Mouse (Mus musculus): ENCODE results near the gene RPS10-NUDT3. TPM values are rescaled to one million over a fixed set of nuclear protein-coding genes. Genes with fewer than 3 reads are reported as not detected.

Gene RPS10-NUDT3
- polyA plus RNA-seq, 1 experiment from 2014 or later, result not detected

GRCm38 (mm10) chr17:27555512-27556172, 79.4 kb downstream of the RPS10-NUDT3 start:
- Histone ChIP-seq H3K27me3 (ENCODE audit: control insufficient read depth, insufficient read depth, low read depth, low read length) (peaks cover 9% of the 10 kb centered on the region), H3K4me1 (ENCODE audit: control insufficient read depth, insufficient read depth, low read length) (peaks cover 31% of the 10 kb centered on the region), H3K9ac (ENCODE audit: low read depth, low read length) (peak overlapping the region; percentile 94; the same call in 1 of the 2 replicates), H3K9me3 (replicated peaks; ENCODE audit: control insufficient read depth, low read length, poor library complexity, severe bottlenecking) (no peaks in the 10 kb centered on the region), H3K27ac (ENCODE audit: low read length) (no peak overlapping the region; the same call in 1 of the 2 replicates), H3K4me2 (ENCODE audit: low read length) (peak overlapping the region; percentile 76), H3K36me3 (ENCODE audit: control insufficient read depth, insufficient read depth, low read length) (no peaks in the 10 kb centered on the region), H3K4me3 (ENCODE audit: low read depth, low read length) (peak overlapping the region; percentile 88)
- ATAC-seq, result 0 out of 2 replicates have a peak, but pooled peaks have one; percentile 18
- WGBS, result under 1% methylated on average over 54 of the region's 55 CpGs

- no peak for ATAC-seq
- H3K4me1 ChIP-seq (ENCODE audit: control insufficient read depth, insufficient read depth, low read length), result peaks cover 31% of the 10 kb centered on the region
- peaks cover 9% of the 10 kb centered on the region for H3K27me3 ChIP-seq (ENCODE audit: control insufficient read depth, insufficient read depth, low read depth, low read length)
- H3K9me3 ChIP-seq (replicated peaks; ENCODE audit: control insufficient read depth, low read length, poor library complexity, severe bottlenecking), result no peaks in the 10 kb centered on the region
- peak overlapping the region; percentile 76 for H3K4me2 ChIP-seq (ENCODE audit: low read length)
- H3K4me3 ChIP-seq (ENCODE audit: low read depth, low read length), result peak overlapping the region; percentile 88; the same call in 1 of the 2 replicates
- no peaks in the 10 kb centered on the region for H3K36me3 ChIP-seq (ENCODE audit: control insufficient read depth, insufficient read depth, low read length)
- H3K9ac ChIP-seq (ENCODE audit: low read depth, low read length), result 0 out of 2 replicates have a peak overlapping the region, but pooled peaks have one; percentile 20
- no peak overlapping the region for H3K27ac ChIP-seq (ENCODE audit: low read length)
- WGBS, result 2% methylated on average over 34 of the region's 39 CpGs
These were observed 79.9 kb downstream of the RPS10-NUDT3 start for GRCm38 (mm10) chr17:27555075-27555511.

- Histone ChIP-seq H3K36me3 (ENCODE audit: control insufficient read depth, insufficient read depth, low read length) (no peaks in the 10 kb centered on the region), H3K27ac (ENCODE audit: low read length) (no peak overlapping the region), H3K9me3 (replicated peaks; ENCODE audit: control insufficient read depth, low read length, poor library complexity, severe bottlenecking) (no peaks in the 10 kb centered on the region), H3K4me3 (ENCODE audit: low read depth, low read length) (no peak overlapping the region), H3K4me2 (ENCODE audit: low read length) (no peak overlapping the region; the same call in 1 of the 2 replicates), H3K4me1 (ENCODE audit: control insufficient read depth, insufficient read depth, low read length) (peaks cover 29% of the 10 kb centered on the region), H3K27me3 (ENCODE audit: control insufficient read depth, insufficient read depth, low read depth, low read length) (peaks cover 9% of the 10 kb centered on the region), H3K9ac (ENCODE audit: low read depth, low read length) (no peak overlapping the region)
- 45% methylated on average over 20 of the region's 20 CpGs for WGBS
- ATAC-seq, result no peak
These were observed 80.7 kb downstream of the RPS10-NUDT3 start for GRCm38 (mm10) chr17:27554062-27554960.

- ATAC-seq, result no peak
- peaks cover 11% of the 10 kb centered on the region for H3K4me1 ChIP-seq (ENCODE audit: control insufficient read depth, insufficient read depth, low read length)
- WGBS, result 80% methylated on average over 23 of the region's 23 CpGs
These were observed 82.5 kb downstream of the RPS10-NUDT3 start for GRCm38 (mm10) chr17:27552215-27553201.

GRCm38 (mm10) chr17:27551393-27551940, 83.6 kb downstream of the RPS10-NUDT3 start:
- no peak for ATAC-seq
- no peak overlapping the region for H3K4me3 ChIP-seq (ENCODE audit: low read depth, low read length)
- H3K27ac ChIP-seq (ENCODE audit: low read length), result no peak overlapping the region
- 67% methylated on average over 10 of the region's 10 CpGs for WGBS
- no peak overlapping the region for H3K4me2 ChIP-seq (ENCODE audit: low read length)
- no peaks in the 10 kb centered on the region for H3K36me3 ChIP-seq (ENCODE audit: control insufficient read depth, insufficient read depth, low read length)
- H3K9ac ChIP-seq (ENCODE audit: low read depth, low read length), result no peak overlapping the region
- H3K27me3 ChIP-seq (ENCODE audit: control insufficient read depth, insufficient read depth, low read depth, low read length), result peaks cover 9% of the 10 kb centered on the region
- no peaks in the 10 kb centered on the region for H3K9me3 ChIP-seq (replicated peaks; ENCODE audit: control insufficient read depth, low read length, poor library complexity, severe bottlenecking)
- peaks cover 9% of the 10 kb centered on the region for H3K4me1 ChIP-seq (ENCODE audit: control insufficient read depth, insufficient read depth, low read length)

More at GRCm38 (mm10) chr17:27552215-27553201, 82.5 kb downstream of the RPS10-NUDT3 start:
- no peak overlapping the region for H3K4me3 ChIP-seq (ENCODE audit: low read depth, low read length)
- no peak overlapping the region for H3K4me2 ChIP-seq (ENCODE audit: low read length)
- no peak overlapping the region for H3K9ac ChIP-seq (ENCODE audit: low read depth, low read length)
- no peaks in the 10 kb centered on the region for H3K36me3 ChIP-seq (ENCODE audit: control insufficient read depth, insufficient read depth, low read length)
- H3K9me3 ChIP-seq (replicated peaks; ENCODE audit: control insufficient read depth, low read length, poor library complexity, severe bottlenecking), result no peaks in the 10 kb centered on the region
- H3K27ac ChIP-seq (ENCODE audit: low read length), result no peak overlapping the region
- H3K27me3 ChIP-seq (ENCODE audit: control insufficient read depth, insufficient read depth, low read depth, low read length), result peaks cover 9% of the 10 kb centered on the region

- H3K9ac ChIP-seq (ENCODE audit: low read depth, low read length), result no peak overlapping the region
- no peak overlapping the region for H3K27ac ChIP-seq (ENCODE audit: low read length)
- H3K4me3 ChIP-seq (ENCODE audit: low read depth, low read length), result no peak overlapping the region
- no peaks in the 10 kb centered on the region for H3K36me3 ChIP-seq (ENCODE audit: control insufficient read depth, insufficient read depth, low read length)
- H3K9me3 ChIP-seq (replicated peaks; ENCODE audit: control insufficient read depth, low read length, poor library complexity, severe bottlenecking), result no peaks in the 10 kb centered on the region
- no peaks in the 10 kb centered on the region; the same call in 1 of the 2 replicates for H3K27me3 ChIP-seq (ENCODE audit: control insufficient read depth, insufficient read depth, low read depth, low read length)
- no peaks in the 10 kb centered on the region for H3K4me1 ChIP-seq (ENCODE audit: control insufficient read depth, insufficient read depth, low read length)
- H3K4me2 ChIP-seq (ENCODE audit: low read length), result no peak overlapping the region
- WGBS, result 39% methylated on average over 8 of the region's 8 CpGs
- ATAC-seq, result no peak
These were observed 85.8 kb downstream of the RPS10-NUDT3 start for GRCm38 (mm10) chr17:27549234-27549633.

- Histone ChIP-seq H3K27ac (ENCODE audit: low read length) (no peak overlapping the region), H3K9ac (ENCODE audit: low read depth, low read length) (no peak overlapping the region), H3K4me3 (ENCODE audit: low read depth, low read length) (no peak overlapping the region), H3K4me1 (ENCODE audit: control insufficient read depth, insufficient read depth, low read length) (no peaks in the 10 kb centered on the region), H3K36me3 (ENCODE audit: control insufficient read depth, insufficient read depth, low read length) (no peaks in the 10 kb centered on the region), H3K4me2 (ENCODE audit: low read length) (no peak overlapping the region), H3K27me3 (ENCODE audit: control insufficient read depth, insufficient read depth, low read depth, low read length) (no peaks in the 10 kb centered on the region), H3K9me3 (replicated peaks; ENCODE audit: control insufficient read depth, low read length, poor library complexity, severe bottlenecking) (no peaks in the 10 kb centered on the region)
- 76% methylated on average over 9 of the region's 9 CpGs for whole genome bisulfite sequencing
- ATAC-seq, result no peak
These were observed 87.7 kb downstream of the RPS10-NUDT3 start for GRCm38 (mm10) chr17:27547253-27547868.

Data from midbrain, embryonic 16.5 days (tissue).